Mouse (Mus musculus) stomach, postnatal 0 days (tissue): ENCODE measurements around the gene Hspa12b. TPM values are rescaled to one million over a fixed set of nuclear protein-coding genes. Genes with fewer than 3 reads are reported as not detected.

Experiments
- ATAC-seq: fragments of 200-750 bp; cut with Nextera tagmentation; 2 replicates; pipeline ENCODE4 v1.8.0; 2017; ENCODE audit not compliant: low FRiP score, low TSS enrichment
- DNase-seq: peaks from one replicate; pipeline ENCODE4 v3.0.0-alpha.2; 2016; ENCODE audit warnings: low spot score
- H3K27ac ChIP-seq: fragments of 300-500 bp; sonication (generic); replicated peaks from 2 replicates; pipeline ENCODE4 v1.5.1; 2014; ENCODE audit warnings: mild to moderate bottlenecking, control low read depth
- H3K27me3 ChIP-seq: fragments of 300-500 bp; sonication (generic); 2 replicates; pipeline ENCODE4 v1.6.1; 2014; ENCODE audit warnings: low read length; ENCODE audit not compliant: control insufficient read depth, insufficient read depth
- H3K36me3 ChIP-seq: fragments of 300-500 bp; sonication (generic); 2 replicates; pipeline ENCODE4 v1.6.1; 2014; ENCODE audit warnings: low read length, mixed read lengths; ENCODE audit not compliant: control insufficient read depth, insufficient read depth
- H3K4me1 ChIP-seq: fragments of 300-500 bp; sonication (generic); replicated peaks from 2 replicates; pipeline ENCODE4 v1.6.1; 2014; ENCODE audit warnings: antibody characterized with exemption; ENCODE audit not compliant: control insufficient read depth, insufficient read depth
- H3K4me2 ChIP-seq: fragments of 300-500 bp; sonication (generic); replicated peaks from 2 replicates; pipeline ENCODE4 v1.6.1; 2014; ENCODE audit warnings: low read depth, mild to moderate bottlenecking, control low read depth, moderate library complexity
- H3K4me3 ChIP-seq: fragments of 300-500 bp; sonication (generic); 2 replicates; pipeline ENCODE4 v1.5.1; 2014; ENCODE audit warnings: low read depth, low read length, control low read depth
- H3K9ac ChIP-seq: fragments of 300-500 bp; sonication (generic); 2 replicates; pipeline ENCODE4 v1.6.1; 2014; ENCODE audit warnings: mild to moderate bottlenecking, low read length, control low read depth, mixed read lengths
- H3K9me3 ChIP-seq: fragments of 300-500 bp; sonication (generic); 2 replicates; pipeline ENCODE4 v1.6.1; 2016; ENCODE audit warnings: low read length; ENCODE audit not compliant: control insufficient read depth
- CTCF ChIP-seq: IDR thresholded peaks from 2 replicates; pipeline ENCODE4 v1.5.1; 2016; ENCODE audit warnings: antibody characterized with exemption, low read depth, mild to moderate bottlenecking, moderate library complexity
- EP300 ChIP-seq: optimal IDR thresholded peaks from 2 replicates; pipeline ENCODE3; 2016; ENCODE audit warnings: antibody characterized with exemption
- WGBS: fragments of 180-500 bp; shearing (Covaris S2); extraction: QIAGEN DNeasy Blood & Tissue Kit; methylation state at CpG from one replicate; pipeline ENCODE4 v1.1.7; 2014; 5-methylcytosine and 5-hydroxymethylcytosine counted together
- polyA plus RNA-seq: library from polyadenylated mRNA; unstranded; fragments of >200 nt; fragmentation: Nextera tagmentation; extraction: Ambion mirVana; gene quantifications from 2 replicates; pipeline ENCODE4 v1.2.1, GENCODE M21; 2015

Hspa12b gene
- polyA plus RNA-seq, 1 experiment from 2014 or later: 4.2 TPM

DNA sequence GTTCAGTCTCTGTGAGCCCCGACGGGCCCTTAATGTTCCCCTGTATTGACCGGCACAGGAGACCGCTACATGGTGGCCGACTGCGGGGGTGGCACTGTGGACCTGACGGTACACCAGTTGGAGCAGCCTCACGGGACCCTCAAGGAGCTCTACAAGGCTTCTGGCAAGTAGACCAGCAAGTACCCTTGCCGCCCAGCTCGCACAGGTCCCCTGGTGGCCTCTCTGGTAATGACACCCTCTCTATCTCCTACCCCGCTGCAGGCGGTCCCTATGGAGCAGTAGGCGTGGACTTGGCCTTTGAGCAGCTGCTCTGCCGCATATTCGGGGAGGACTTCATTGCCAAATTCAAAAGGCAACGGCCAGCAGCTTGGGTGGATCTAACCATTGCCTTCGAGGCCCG, 15.5 kb downstream of the Hspa12b start:
- TF ChIP-seq EP300 (no peak), CTCF (peak; percentile 82)
- Histone ChIP-seq H3K27me3 (no peaks in the 10 kb centered on the region), H3K27ac (no peak overlapping the region), H3K4me1 (no peaks in the 10 kb centered on the region), H3K9ac (0 out of 2 replicates have a peak overlapping the region, but pooled peaks have one; percentile 13), H3K9me3 (no peaks in the 10 kb centered on the region), H3K4me3 (no peak overlapping the region), H3K4me2 (peak overlapping the region; percentile 31; the same call in 1 of the 2 replicates), H3K36me3 (peaks cover 20% of the 10 kb centered on the region)
- peak; percentile 80 for ATAC-seq
- WGBS: 25% methylated on average over 18 of the region's 18 CpGs
- peak; percentile 86 for DNase-seq

GRCm38 (mm10) chr2:131143007-131143780, 16.1 kb downstream of the Hspa12b start:
- H3K36me3 ChIP-seq: peaks cover 25% of the 10 kb centered on the region
- no peaks in the 10 kb centered on the region for H3K9me3 ChIP-seq
- ATAC-seq: peak; percentile 2; the same call in 1 of the 2 replicates
- no peak for TF ChIP-seq CTCF
- H3K4me1 ChIP-seq: no peaks in the 10 kb centered on the region
- 0 out of 2 replicates have a peak overlapping the region, but pooled peaks have one; percentile 13 for H3K9ac ChIP-seq
- no peaks in the 10 kb centered on the region for H3K27me3 ChIP-seq
- H3K27ac ChIP-seq: no peak overlapping the region
- no peak overlapping the region for H3K4me3 ChIP-seq
- no peak for DNase-seq
- H3K4me2 ChIP-seq: peak overlapping the region; percentile 31; the same call in 1 of the 2 replicates
- 65% methylated on average over 22 of the region's 22 CpGs for WGBS

DNA sequence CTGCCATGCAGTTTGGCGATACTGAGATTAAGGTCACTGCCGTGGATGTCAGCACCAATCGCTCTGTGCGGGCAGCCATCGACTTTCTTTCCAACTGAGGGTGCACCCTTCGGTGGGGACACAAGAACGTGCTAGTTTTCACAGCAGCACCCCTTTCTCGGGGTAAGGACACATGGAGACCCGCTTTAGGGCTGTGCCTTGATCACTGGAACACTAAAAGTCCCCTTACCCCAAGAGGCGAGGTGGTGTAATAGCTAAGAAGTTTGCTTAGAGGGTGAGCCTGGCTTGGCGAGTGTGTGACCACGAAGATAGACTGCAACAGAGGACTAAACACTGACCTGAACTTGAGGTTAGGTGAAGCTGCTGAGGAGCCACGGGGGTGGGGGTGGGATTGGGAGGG, 18.0 kb downstream of the Hspa12b start:
- H3K27me3 ChIP-seq: no peaks in the 10 kb centered on the region
- H3K4me3 ChIP-seq: no peak overlapping the region
- DNase-seq (no peak), ATAC-seq (no peak)
- H3K36me3 ChIP-seq: peaks cover 30% of the 10 kb centered on the region
- no peak overlapping the region for H3K9ac ChIP-seq
- H3K4me1 ChIP-seq: no peaks in the 10 kb centered on the region
- WGBS: 65% methylated on average over 13 of the region's 13 CpGs
- TF ChIP-seq EP300 (no peak), CTCF (no peak)
- H3K27ac ChIP-seq: no peak overlapping the region
- H3K4me2 ChIP-seq: no peak overlapping the region
- no peaks in the 10 kb centered on the region for H3K9me3 ChIP-seq

- Histone ChIP-seq H3K4me1 (no peaks in the 10 kb centered on the region), H3K27me3 (no peaks in the 10 kb centered on the region), H3K4me3 (no peak overlapping the region), H3K4me2 (no peak overlapping the region), H3K9ac (no peak overlapping the region), H3K27ac (no peak overlapping the region), H3K9me3 (no peaks in the 10 kb centered on the region), H3K36me3 (peaks cover 30% of the 10 kb centered on the region)
- ATAC-seq (no peak), DNase-seq (no peak)
- no peak for TF ChIP-seq EP300
- no peak for TF ChIP-seq CTCF
- 88% methylated on average over 2 of the region's 2 CpGs for WGBS
These were observed 18.5 kb downstream of the Hspa12b start for GRCm38 (mm10) chr2:131145536-131145935.

- no peaks in the 10 kb centered on the region for H3K27me3 ChIP-seq
- TF ChIP-seq CTCF (no peak), EP300 (no peak)
- 79% methylated on average over 21 of the region's 21 CpGs for WGBS
- no peak overlapping the region for H3K9ac ChIP-seq
- peaks cover 37% of the 10 kb centered on the region for H3K36me3 ChIP-seq
- H3K4me2 ChIP-seq: no peak overlapping the region
- no peak for ATAC-seq
- no peak for DNase-seq
- no peak overlapping the region for H3K27ac ChIP-seq
- no peak overlapping the region for H3K4me3 ChIP-seq
- H3K9me3 ChIP-seq: no peaks in the 10 kb centered on the region
- H3K4me1 ChIP-seq: no peaks in the 10 kb centered on the region
These were observed 19.3 kb downstream of the Hspa12b start for GRCm38 (mm10) chr2:131146193-131147042.
